Mouse (Mus musculus) right cerebral cortex, postnatal 4 days (tissue): Measurements from ENCODE around the gene Castor1.

Source experiments
- DNase-seq: peaks from one replicate; pipeline ENCODE4 v3.0.0-alpha.2; 2022

Castor1 gene

DNA sequence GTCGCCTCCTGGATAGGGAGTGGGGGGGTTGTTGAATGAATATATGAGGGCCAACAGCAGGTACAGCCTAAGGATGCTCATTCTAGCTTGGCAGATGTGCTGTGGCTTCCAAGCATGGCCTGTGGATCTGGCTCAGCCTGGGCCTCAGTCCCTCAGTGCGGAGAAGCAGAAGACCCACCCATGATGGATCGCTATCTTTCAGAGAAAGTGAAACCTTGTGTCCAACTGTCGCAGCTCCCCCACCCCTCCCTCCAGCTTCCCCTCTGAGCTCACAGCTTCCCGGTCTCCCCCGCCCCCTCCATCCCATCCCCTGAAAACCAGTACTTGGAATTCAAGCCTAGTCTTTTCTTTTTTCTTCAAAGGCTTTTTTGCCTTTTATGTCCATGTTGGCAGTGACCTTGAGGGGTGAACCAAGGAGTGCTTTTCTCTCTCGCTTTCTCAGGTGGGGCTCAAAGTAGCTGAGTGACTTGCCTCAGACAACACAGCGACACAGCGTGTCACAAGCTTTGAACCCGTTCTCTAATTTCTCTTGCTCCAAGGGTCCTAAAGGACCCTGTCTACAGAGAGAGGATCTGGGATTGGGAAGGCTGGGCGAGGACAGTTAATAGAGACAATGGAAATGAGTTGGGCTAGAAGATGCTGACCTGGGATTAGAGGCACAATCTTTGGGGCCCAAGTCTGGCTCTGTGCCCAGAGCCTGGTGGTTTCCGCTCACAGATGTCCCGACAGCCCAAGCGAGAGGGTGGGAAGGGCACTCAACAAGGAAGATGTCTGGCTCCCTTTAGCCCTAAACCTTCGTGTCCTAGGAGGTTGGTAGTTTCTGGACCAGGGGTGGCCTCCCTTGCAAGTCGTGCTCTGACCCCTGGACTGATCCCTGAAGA is 17.9 kb downstream of the Castor1 start, which contains the start of gene Osm:
Gene Osm, plus strand, starts transcription at position 756 of the 881 bp plus-strand sequence.
- DNase-seq = no peak

DNA sequence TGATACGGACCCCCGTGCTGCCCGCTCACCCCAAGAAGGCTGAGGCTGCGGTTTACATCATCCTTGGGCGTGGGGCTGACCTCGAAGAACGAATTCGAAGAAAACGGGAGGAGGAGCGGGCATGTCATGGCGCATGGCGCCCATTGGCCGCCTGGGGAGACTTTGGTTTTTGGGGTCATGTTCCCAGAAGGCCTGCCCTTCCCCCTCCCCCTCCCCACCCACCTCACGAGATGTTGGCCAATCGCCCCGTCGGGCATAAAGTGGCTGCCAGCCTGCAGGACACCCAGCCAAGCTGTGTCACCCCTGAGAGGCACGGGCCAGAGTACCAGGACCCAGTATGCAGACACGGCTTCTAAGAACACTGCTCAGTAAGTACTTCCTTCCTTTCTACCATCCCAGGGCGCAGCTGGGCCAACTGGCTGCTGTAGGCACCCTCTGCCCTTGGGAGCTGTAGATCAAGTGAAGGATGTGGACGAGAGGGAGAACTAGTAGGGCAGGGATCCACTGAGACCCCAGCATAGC is 18.6 kb downstream of the Castor1 start:
- no peak for DNase-seq

DNA sequence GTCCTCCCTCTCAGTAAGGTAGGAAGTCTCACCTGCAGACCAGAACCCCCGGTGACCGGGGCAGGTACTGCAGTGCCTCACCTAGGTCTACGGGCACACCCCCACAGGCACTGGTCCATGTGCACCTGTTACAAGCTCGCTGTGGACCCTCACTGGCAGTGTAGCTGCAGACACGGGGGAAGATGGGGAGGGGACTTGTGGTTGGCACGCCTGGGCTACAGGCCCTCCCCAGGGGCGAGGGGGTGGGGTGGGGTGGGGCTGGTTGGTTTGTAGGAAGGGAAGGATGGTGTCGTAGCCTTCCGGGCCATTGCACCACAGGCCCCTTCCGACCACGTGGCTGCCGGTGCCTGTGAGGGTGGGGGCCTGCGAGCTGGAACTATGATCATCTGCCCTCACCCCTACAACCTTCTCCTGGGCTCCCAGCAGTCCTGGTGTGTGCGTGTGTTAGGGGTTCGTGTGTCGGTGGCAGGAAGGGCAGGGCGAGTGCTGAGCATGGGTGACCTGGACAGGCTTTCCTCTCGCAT is 19.4 kb downstream of the Castor1 start:
- DNase-seq = no peak

DNA sequence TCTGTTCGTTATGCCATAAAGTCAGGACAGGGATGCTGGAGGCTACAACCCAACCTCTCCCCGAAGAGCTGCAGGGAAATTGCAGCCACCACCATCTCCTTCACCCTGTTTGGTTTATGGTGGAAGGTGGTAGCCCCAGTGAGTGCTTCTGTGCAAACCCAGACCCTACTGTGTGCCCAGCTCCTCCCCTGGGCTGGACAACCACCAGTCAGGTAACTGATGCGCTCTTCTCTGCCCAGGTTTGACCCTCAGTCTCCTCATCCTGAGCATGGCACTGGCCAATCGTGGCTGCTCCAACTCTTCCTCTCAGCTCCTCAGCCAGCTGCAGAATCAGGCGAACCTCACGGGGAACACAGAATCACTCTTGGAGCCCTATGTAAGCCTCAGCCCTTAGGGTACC is 20.1 kb downstream of the Castor1 start:
- no peak for DNase-seq

DNA sequence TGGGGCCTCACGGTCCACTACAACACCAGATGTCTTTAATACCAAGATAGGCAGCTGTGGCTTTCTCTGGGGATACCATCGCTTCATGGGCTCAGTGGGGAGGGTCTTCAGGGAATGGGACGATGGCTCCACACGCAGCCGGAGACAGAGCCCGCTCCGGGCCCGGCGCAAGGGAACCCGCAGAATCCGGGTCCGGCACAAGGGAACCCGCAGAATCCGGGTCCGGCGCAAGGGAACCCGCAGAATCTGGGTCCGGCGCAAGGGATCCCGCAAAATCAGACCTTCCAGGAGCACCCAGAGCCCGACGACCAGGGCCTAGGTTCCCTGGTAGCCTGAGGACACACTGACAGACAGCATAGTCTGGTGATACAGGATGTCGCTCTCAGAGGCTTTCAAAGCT is 21.7 kb downstream of the Castor1 start:
- DNase-seq = no peak

DNA sequence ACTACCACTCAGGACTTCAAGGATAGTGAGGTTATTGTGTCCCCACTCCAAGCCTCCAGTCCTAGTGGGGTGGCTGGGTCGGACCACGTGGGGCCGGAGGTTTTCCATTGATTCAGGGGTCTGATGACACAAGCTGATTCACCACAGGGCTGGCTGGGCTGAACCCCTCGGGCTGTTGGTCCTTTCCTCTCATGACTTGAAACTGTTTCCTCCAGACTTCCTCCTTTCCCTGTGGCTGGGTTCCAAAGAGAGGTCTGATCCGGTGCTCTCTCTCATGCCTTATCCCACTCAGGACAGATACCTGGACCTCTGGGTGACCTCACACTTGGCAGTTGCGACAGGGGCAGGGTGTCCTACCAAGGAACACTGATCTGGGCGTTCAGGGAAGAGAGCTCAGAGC is 22.1 kb downstream of the Castor1 start:
- DNase-seq = no peak

DNA sequence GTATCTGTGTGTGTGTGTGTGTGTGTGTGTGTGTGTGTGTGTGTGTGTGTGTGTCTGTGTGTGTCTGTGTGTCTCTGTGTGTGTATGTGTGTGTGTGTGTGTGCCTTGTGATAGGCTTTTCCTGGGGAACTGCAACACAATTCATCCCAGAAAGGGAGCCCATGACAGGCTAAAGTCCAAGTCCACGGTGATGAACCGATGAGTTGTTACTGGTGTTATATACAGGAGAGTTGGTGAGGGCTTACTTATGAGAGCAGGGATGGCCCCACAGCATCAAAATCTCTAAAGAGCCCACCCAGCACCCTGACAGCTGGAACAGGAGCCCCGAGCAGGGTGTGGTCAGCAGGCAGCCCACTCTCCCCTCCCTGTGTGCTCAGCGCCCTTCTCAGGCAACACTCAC is 23.2 kb downstream of the Castor1 start:
- no peak for DNase-seq

DNA sequence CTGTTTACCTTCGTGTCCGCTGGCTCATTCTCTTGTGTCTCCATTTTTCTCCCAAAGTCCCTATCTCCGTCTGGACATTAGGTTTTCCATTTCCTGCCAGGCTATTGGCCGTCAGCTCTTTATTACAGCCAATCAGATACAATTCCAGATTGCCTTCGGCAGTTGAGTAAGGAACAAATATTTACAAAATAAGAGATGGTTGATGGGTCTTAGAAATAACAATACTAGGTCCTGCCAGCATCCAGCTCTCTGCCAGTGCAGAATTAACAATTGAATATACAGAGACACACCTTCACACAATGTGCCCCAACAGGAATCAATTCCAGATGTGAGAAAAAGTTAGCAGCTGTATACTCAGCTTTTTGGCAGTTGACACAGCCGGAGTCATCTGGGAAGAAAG is 28.1 kb downstream of the Castor1 start:
- DNase-seq = no peak

DNA sequence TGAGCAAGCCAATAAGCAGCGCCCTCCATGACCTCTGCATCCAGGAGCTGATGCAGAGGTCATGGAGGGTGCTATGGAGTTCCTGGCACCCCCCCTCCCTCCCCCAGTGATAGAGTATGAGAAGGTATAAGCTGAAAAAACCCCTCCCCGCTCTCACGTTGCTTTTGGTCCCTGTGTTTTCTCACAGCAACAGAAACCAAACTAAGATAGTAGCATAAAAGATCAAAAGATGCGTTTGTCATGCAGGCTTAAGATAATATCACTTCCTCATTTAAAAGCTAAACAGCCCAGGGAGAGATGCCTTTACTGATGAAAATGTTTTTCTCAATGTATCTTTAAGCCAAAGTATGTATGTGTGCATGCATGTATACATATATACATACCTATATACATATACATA is 28.6 kb downstream of the Castor1 start:
- no peak for DNase-seq

DNA sequence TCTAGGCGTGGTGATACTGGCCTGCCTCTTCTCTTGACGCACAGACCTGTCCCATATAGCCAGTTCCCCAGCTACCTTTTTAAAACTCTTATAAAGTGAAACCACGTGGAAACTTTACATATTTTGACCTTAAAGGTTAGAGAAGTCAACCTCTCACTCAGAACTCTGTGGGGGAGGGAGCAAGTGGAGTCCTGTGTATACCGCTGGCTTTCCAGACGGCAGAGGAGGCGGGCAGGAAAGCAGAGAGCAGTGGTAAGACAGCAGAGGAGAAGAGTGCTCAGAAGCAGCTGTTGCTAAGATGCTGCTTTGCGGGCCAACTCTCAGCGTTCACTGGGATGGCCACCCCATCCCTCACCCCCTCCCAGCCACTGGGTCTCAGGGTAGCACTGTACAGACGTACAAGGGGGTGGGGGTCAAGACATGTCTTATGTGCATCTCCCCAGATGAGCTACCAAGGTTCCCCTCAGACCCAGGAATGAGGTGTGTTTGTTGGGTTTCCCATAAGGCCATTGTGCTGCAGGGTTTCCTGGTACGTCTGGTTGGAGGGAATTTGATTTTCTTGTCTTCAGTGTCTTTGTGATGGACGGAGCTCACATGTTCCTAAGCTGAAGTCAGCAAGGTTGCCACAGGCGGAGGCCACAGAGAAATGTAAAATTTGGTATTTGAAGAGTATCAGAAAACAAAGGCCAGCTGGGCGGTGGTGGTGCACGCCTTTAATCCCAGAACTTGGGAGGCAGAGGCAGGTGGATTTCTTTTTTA is 29.4 kb downstream of the Castor1 start:
- DNase-seq = no peak

DNA sequence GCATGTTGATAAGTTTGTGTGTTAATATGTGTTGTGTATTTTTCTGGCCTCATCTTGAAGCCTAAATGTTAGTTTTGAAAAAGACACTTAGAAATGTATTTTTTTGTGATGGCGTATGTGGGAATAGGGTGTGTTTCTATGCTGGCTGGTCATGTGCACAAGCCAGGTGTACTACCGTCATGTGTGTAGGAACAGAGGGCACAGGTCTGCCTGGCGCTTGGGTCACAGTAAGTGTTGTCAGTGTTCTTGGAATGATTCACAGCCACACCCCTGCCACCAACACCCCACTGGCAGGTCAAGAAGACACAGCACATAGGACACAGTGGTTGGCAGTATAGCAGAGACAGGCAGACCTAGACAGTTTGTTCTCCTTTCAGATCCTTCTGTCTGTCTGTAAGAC is 31.1 kb downstream of the Castor1 start:
- DNase-seq = no peak

DNA sequence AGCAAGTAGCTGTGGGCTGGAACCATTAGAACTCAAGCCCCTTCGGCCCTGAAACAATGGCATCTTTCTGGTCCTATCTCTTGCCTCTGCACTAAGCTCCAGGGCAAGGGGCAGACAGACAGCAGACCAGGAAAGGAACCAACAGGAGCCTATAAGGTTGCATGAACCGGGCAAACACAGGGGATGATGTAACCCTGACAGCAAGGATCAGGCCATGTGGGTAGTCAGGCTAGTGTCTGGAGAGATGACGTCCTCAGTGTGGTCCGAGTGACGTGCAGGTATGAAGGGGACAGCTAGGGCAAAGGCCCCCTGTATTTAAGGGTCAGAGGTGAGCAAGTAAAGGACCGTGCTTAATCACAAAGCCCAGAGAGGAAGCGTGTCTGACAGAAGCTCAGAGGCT is 32.3 kb downstream of the Castor1 start:
- DNase-seq = no peak

DNA sequence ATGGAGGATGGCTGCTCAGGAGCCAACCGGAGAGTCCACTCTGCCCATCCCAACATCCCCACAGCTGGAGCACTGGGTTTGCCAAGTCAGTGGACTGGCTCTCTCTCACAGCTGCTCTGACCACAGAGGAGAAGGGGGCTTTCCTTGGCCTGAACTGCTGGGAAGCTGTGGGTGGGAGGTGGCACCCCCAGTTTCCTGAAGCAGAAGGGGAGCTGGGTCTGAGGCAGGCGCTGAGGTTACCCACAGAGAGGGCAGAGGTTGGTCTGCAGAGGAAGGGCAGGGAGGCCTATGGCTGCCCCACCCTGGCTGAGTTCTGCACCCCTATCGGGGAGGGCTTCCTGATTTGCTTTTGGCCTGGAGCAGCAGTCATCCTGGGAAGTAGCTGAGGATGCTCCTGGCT is 33.4 kb downstream of the Castor1 start:
- DNase-seq = no peak

DNA sequence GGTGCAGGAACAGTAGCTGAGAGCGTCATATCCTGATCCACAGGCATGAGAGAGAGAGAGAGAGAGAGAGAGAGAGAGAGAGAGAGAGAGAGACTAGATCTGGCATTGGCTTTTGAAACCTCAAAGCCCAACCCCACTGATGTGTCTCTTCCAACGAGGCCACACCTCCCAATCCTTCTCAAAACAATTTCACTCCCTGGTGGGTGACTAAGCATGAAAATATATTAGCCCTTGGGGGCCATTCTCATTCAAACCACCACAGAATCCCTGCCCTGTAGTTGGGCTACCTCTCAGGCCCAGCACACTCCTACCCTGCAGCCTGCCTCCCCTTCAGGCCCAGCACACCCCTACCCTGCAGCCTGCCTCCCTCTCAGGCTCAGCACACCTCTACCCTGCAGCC is 34.9 kb downstream of the Castor1 start:
- DNase-seq = no peak

DNA sequence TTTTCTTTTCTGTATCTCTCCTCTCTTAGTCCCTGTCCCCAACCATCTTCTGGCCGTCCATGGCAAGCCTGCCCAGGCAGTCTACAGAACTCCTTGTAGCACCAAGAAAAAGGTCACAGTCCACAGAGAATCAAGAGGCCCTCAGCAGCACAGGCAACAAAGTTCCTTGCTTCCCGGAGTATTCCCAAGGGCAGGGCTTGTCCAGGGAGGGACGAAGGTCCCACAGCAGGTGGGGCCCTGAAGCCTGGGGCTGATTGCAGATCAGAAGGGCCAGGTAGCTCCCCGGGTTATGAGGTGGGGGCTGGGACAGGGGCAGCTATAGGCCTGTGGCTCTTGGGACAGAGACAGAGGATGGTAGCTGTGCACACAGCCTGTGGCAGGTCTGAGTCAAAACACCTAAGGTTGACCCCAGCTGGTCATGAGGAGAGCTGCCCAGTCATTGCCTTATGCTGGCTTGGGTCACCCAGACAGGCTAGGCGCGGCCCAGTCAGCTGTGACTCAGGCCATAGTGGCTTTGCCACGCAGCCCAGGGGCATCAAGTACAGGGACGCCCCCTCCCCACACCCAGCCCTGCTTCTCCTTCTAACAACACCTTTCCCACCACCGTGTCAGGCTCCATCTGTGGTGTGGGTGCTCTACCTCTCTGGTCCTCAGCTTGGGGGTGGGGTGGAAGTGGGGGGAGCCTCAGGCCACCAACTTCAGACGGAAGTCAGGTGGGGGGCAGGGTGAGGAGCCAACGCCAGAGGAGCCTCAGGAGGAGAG is 39.0 kb downstream of the Castor1 start, which contains the start of gene Lif:
Gene Lif, plus strand, starts transcription at position 712 of the 762 bp plus-strand sequence.
- no peak for DNase-seq

DNA sequence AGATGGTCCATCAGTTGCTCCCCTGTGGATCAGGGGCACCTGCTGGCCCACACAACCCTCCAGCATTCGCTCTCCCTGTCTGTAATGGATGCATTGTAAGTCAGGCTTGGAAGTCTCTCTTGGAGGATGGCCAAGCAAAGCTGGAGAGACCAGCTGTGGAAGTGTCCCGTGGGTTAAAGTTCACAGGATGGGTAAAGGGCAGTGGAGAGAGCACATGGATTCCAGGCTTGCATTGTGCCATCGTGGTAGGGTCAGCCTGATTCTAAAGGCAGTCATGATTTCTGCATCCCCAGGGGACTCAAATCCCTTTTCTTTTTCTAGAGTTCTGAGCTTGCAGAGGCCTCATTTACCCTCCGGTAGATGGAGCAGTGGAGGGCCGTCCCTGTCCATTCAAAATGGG is 39.7 kb downstream of the Castor1 start:
- no peak for DNase-seq

DNA sequence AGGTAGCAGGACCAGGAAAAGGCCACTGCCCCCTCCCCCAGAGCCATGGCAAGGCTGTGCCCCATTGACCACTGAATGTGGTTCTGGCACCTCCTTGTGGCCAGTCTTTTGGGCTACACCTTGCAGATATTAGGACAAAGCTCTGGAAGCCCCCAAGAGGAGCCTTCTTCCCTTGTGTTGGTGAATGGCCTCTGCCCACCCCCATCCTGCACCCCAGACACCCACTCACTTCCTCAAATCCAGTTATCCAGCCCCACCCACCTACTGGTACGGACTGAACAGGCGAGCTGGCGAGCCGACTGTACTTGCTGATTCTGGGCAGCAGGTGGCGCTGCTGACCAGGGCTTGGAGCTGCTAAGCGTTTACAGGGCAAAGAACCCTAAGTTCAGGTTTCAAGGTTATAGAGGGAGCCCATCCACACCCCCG is 40.6 kb downstream of the Castor1 start:
- peak; percentile 84 for DNase-seq

DNA sequence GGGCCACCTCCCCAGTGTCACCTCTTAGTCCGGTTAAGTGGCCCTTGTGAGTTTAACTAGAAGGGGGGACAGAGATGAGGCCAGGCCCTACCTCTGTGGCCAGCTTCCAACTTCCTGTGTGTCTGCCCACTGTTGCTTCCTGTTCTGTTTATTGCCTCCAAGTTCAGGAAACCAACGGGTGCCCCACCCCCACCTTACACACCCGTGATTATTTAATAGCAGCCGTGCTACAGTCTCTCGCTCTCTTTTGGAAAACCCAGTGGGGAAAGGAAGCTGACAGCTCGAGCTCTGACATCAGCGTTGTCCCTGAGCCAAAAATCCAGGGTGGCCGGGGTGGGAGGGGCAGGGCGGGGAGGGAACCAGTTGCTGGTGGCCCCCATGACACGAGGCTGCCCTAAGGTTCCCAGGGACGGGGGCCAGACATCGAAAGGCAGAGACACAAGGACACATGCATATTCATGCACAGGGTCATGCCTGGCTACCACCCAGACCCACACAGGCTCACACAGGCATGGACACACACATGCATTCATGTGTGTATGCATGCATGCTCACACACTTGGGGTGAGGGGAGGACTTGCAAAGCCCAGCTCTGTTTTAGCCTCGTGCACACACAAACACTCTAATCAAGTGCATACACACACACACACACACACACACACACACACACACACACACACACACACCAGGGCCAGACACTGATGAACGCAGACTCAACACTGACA is 42.6 kb downstream of the Castor1 start:
- DNase-seq = no peak

DNA sequence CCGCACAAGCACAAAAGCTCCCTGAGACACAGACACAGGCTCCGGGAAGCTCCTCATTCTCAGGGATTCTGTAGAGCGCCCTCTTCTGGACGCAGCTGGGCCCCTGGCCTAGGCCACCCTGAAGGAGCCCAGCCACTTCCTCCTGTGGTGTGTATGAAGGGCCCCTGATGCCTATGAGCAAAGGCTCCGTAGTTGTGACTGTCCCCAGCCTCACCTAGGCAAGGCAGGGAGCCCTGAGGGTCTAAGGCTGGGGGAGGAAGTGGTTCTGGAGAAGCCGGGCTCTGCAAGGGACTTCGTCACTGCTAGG is 43.1 kb downstream of the Castor1 start:
- peak; percentile 60 for DNase-seq

DNA sequence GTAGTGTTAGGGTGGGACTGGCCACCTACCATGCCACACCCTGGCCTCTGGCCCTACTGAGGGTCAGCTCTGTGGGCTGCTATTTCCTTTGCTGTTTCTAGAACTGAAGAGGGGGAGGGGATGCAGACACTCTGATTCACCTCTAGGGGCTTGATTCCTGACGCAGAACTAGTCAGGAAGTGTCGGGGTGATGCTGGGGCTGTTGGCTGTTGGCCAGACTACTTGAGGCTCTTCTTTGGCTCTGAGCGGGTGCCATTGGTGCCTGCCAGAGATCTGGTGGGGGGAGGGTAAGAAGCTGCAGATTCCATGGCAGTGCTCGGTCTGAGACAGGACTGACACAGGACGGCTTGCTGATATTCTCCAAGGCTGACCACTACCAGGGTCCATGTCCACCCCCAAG is 43.9 kb downstream of the Castor1 start:
- DNase-seq = peak; percentile 61

DNA sequence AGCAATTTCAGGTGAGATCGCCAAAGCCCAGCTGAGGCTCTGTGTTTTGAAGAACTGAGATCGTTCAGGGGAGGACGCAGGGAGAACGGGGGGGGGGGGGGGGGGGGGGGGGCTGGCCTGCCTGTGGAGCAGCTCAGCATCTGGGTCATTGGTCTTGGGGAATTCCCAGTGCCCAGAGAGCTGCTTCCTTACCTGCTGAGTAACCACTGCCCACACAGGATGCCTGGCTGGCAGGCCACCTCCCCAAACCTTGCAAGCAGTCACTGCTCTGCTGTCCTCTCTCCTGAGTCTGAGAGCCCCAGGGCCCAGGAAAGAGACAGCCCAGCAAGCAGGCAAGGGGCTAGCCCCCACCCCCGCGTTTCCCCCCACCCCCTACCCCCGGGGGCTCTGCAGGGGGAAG is 44.8 kb downstream of the Castor1 start:
- DNase-seq = no peak

DNA sequence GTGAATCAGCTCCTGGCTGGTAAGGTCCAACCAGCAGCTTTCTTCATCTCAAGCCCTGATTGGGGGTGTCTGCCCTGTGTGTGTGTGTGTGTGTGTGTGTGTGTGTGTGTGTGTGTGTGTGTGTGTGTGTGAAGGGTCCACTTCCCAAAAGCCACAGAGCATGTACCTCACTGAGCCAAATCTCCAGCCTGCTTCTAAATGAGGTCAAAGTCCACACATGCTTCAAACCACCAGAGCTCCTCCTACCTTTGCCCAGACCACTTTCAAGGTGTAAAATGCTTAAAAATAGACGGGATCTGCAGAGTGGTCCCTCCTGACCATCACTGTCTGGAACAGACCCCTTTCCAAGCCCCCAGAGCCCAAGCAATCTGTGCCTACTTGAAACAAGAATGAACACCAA is 45.3 kb downstream of the Castor1 start:
- DNase-seq = no peak
